Mouse (Mus musculus): Measurements from ENCODE around the gene Grxcr1.

Grxcr1 gene

GRCm38 (mm10) chr5:68093085-68093484 lies 61.5 kb downstream of the Grxcr1 start:
- DNase-seq = no peak

GRCm38 (mm10) chr5:68097665-68098624 lies 66.3 kb downstream of the Grxcr1 start:
- no peak for DNase-seq

- no peak for DNase-seq
Observed at GRCm38 (mm10) chr5:68112430-68113036, 80.9 kb downstream of the Grxcr1 start.

GRCm38 (mm10) chr5:68120880-68121279 lies 89.2 kb downstream of the Grxcr1 start:
- DNase-seq = no peak

GRCm38 (mm10) chr5:68122883-68123282 lies 91.2 kb downstream of the Grxcr1 start:
- no peak for DNase-seq

GRCm38 (mm10) chr5:68125478-68125877 lies 93.8 kb downstream of the Grxcr1 start:
- DNase-seq = no peak

GRCm38 (mm10) chr5:68128421-68128820 lies 96.8 kb downstream of the Grxcr1 start:
- DNase-seq = peak; percentile 10

GRCm38 (mm10) chr5:68128821-68129608 lies 97.4 kb downstream of the Grxcr1 start:
- DNase-seq = no peak

- DNase-seq = no peak
Observed at GRCm38 (mm10) chr5:68146818-68147217, 115.2 kb downstream of the Grxcr1 start.

- no peak for DNase-seq
Observed at GRCm38 (mm10) chr5:68149946-68150345, 118.3 kb downstream of the Grxcr1 start.

GRCm38 (mm10) chr5:68150347-68151043 lies 118.9 kb downstream of the Grxcr1 start:
- DNase-seq = no peak

GRCm38 (mm10) chr5:68162503-68162902 lies 130.9 kb downstream of the Grxcr1 start:
- no peak for DNase-seq

GRCm38 (mm10) chr5:68165954-68166353 lies 134.3 kb downstream of the Grxcr1 start:
- no peak for DNase-seq
